Comparison of ENCODE assay signal across 21 mouse cellular contexts in the genomic region with DNA sequence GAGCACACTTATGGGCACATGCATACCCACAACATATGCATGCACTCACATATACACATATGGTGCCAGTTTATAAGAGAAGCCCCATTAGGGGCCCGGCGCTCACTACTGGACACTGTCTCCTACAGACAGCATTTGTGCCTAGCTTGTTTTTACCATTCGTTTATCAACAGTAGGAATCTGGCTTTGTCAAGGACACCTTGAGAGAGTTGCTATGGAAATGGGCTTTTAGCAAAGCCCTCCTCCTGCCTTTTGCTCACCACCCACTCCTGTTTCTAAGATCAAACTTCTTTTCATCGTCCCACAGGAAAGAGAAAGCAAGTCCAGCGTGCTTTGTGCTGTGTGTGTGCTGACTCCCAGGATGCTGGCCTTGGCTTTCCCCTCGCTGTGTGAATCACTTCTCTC. TPM values are rescaled to one million over a fixed set of nuclear protein-coding genes. Genes with fewer than 3 reads are reported as not detected.
A peak's percentile ranks its signal among the peaks of the same experiment; 100 is the strongest.
DNase-seq lines count a peak whose midpoint lies in the region; ATAC-seq and TF ChIP-seq lines count a peak whose summit lies in the region.
"Had no signal": no experiment of that assay in that cellular context is flagged by ENCODE, and none has a peak within 500 bp of the region (broad histone marks: within the 10 kb centered on the region; RNA-seq: fewer than 3 reads in every experiment).

No protein-coding gene starts in this region.

- no peaks in the 10 kb centered on the region; the same call in 1 of the 2 replicates for H3K4me1 ChIP-seq in hindbrain, postnatal 0 days (ENCODE audit: insufficient read depth, low read length)
- H3K4me1 ChIP-seq in hindbrain, embryonic 13.5 days (replicated peaks) = peaks cover 37% of the 10 kb centered on the region
- H3K4me1 ChIP-seq in forebrain, postnatal 0 days (ENCODE audit: insufficient read depth) = no peaks in the 10 kb centered on the region
- peaks cover 8% of the 10 kb centered on the region; the same call in 1 of the 2 replicates for H3K4me1 ChIP-seq in kidney, adult 2 months (ENCODE audit: control insufficient read depth, insufficient read depth, low read length)
- H3K4me1 ChIP-seq: liver, embryonic 12.5 days had no signal

- no peak for TF ChIP-seq POLR2A in kidney, adult 2 months (IDR thresholded peaks at IDR 0.05; ENCODE audit: low read depth, low read length)

- DNase-seq in adrenal gland, adult 2 months = peak; percentile 69
- DNase-seq in adrenal gland, adult 8-10 months = no peak
- DNase-seq in hindbrain, postnatal 0 days (ENCODE audit: low spot score) = peak; percentile 26
- DNase-seq in adrenal gland, postnatal 14 days = peak; percentile 40
- DNase-seq in forebrain, postnatal 0 days = peak; percentile 15
- no peak for DNase-seq in kidney, adult 2 months
- no peak for DNase-seq in lung, adult 18-20 months
- DNase-seq: cerebellum, adult 9-11 months; heart, postnatal 36 days; kidney, adult 18-20 months; kidney, postnatal 4 days; right cerebral cortex, adult 18-20 months; thymus, postnatal 25 days had no signal

- no peak overlapping the region for H3K4me2 ChIP-seq in hindbrain, postnatal 0 days (ENCODE audit: low read depth, low read length)
- H3K4me2 ChIP-seq in hindbrain, embryonic 13.5 days = no peak overlapping the region
- no peak overlapping the region for H3K4me2 ChIP-seq in forebrain, postnatal 0 days (ENCODE audit: low read depth)
- H3K4me2 ChIP-seq: heart, embryonic 12.5 days; liver, embryonic 12.5 days; midbrain, embryonic 12.5 days; neural tube, embryonic 12.5 days had no signal

- ATAC-seq in hindbrain, postnatal 0 days = 0 out of 2 replicates have a peak, but pooled peaks have one; percentile 18
- no peak for ATAC-seq in hindbrain, embryonic 13.5 days (ENCODE audit: low FRiP score)
- no peak for ATAC-seq in forebrain, postnatal 0 days
- ATAC-seq: activated CD4-positive, CD25-positive, alpha-beta regulatory T cell, adult 4 months; liver, embryonic 12.5 days; lung, postnatal 0 days had no signal

- H3K36me3 ChIP-seq in hindbrain, postnatal 0 days (ENCODE audit: insufficient read depth, low read length) = no peaks in the 10 kb centered on the region
- no peaks in the 10 kb centered on the region for H3K36me3 ChIP-seq in hindbrain, embryonic 13.5 days
- H3K36me3 ChIP-seq in forebrain, postnatal 0 days (ENCODE audit: insufficient read depth) = no peaks in the 10 kb centered on the region
- no peaks in the 10 kb centered on the region for H3K36me3 ChIP-seq in kidney, adult 2 months (ENCODE audit: control insufficient read depth, insufficient read depth, low read length)
- H3K36me3 ChIP-seq: heart, embryonic 12.5 days; liver, embryonic 12.5 days; midbrain, embryonic 12.5 days; neural tube, embryonic 12.5 days had no signal

- H3K27me3 ChIP-seq in hindbrain, postnatal 0 days (ENCODE audit: insufficient read depth, low read length) = no peaks in the 10 kb centered on the region
- no peaks in the 10 kb centered on the region for H3K27me3 ChIP-seq in hindbrain, embryonic 13.5 days
- no peaks in the 10 kb centered on the region for H3K27me3 ChIP-seq in forebrain, postnatal 0 days (ENCODE audit: insufficient read depth, low read length)
- H3K27me3 ChIP-seq in kidney, adult 2 months (replicated peaks; ENCODE audit: control insufficient read depth, insufficient read depth, low read length) = no peaks in the 10 kb centered on the region
- H3K27me3 ChIP-seq: CH12.LX; heart, embryonic 12.5 days; liver, embryonic 12.5 days; midbrain, embryonic 12.5 days; neural tube, embryonic 12.5 days had no signal

- H3K9ac ChIP-seq in hindbrain, postnatal 0 days (replicated peaks; ENCODE audit: low read length) = no peak overlapping the region
- no peak overlapping the region for H3K9ac ChIP-seq in hindbrain, embryonic 13.5 days
- no peak overlapping the region for H3K9ac ChIP-seq in forebrain, postnatal 0 days
- H3K9ac ChIP-seq: heart, embryonic 12.5 days; liver, embryonic 12.5 days; midbrain, embryonic 12.5 days; neural tube, embryonic 12.5 days had no signal

- no peak for TF ChIP-seq CTCF in hindbrain, postnatal 0 days (IDR thresholded peaks at IDR 0.05; ENCODE audit: low read depth)
- TF ChIP-seq CTCF in forebrain, postnatal 0 days (IDR thresholded peaks at IDR 0.05; ENCODE audit: low read depth) = no peak
- no peak for TF ChIP-seq CTCF in kidney, adult 2 months (conservative IDR thresholded peaks at IDR 0.05; ENCODE audit: insufficient read depth, insufficient read length, low read depth, low read length)

- H3K9me3 ChIP-seq in hindbrain, postnatal 0 days (ENCODE audit: low read length) = no peaks in the 10 kb centered on the region
- no peaks in the 10 kb centered on the region for H3K9me3 ChIP-seq in hindbrain, embryonic 13.5 days
- no peaks in the 10 kb centered on the region for H3K9me3 ChIP-seq in forebrain, postnatal 0 days (ENCODE audit: low read length)
- H3K9me3 ChIP-seq: heart, embryonic 12.5 days; liver, embryonic 12.5 days; midbrain, embryonic 12.5 days; neural tube, embryonic 12.5 days had no signal

- WGBS in hindbrain, postnatal 0 days = 43% methylated on average over 6 of the region's 6 CpGs
- WGBS in hindbrain, embryonic 13.5 days = 48% methylated on average over 6 of the region's 6 CpGs
- WGBS in forebrain, postnatal 0 days = 34% methylated on average over 6 of the region's 6 CpGs
- 59% methylated on average over 6 of the region's 6 CpGs for WGBS in kidney, adult 2 months

- no peak overlapping the region for H3K27ac ChIP-seq in hindbrain, postnatal 0 days
- H3K27ac ChIP-seq in hindbrain, embryonic 13.5 days = no peak overlapping the region
- H3K27ac ChIP-seq in forebrain, postnatal 0 days (ENCODE audit: low read depth, low read length) = no peak overlapping the region
- H3K27ac ChIP-seq in kidney, adult 2 months (ENCODE audit: insufficient read depth, low read depth, low read length) = no peak overlapping the region
- H3K27ac ChIP-seq: liver, embryonic 12.5 days; midbrain, embryonic 12.5 days; neural tube, embryonic 12.5 days had no signal

- H3K4me3 ChIP-seq in hindbrain, postnatal 0 days (ENCODE audit: low read length) = no peak overlapping the region
- H3K4me3 ChIP-seq in hindbrain, embryonic 13.5 days = no peak overlapping the region
- H3K4me3 ChIP-seq in forebrain, postnatal 0 days (ENCODE audit: low read depth, low read length) = no peak overlapping the region
- H3K4me3 ChIP-seq in kidney, adult 2 months (ENCODE audit: insufficient read depth, low read depth, low read length) = no peak overlapping the region
- H3K4me3 ChIP-seq: heart, embryonic 12.5 days; liver, embryonic 12.5 days; midbrain, embryonic 12.5 days; neural tube, embryonic 12.5 days had no signal

RNA-seq across cellular contexts. Expression of a gene that starts 13.3 kb away (rescaled TPM):
- total RNA-seq in adrenal gland, adult 2 months (2021) = 10 to 100 TPM in 1 of 2 experiments, 1 to 10 TPM in 1; 7.5 to 10.6 TPM
- polyA plus RNA-seq in adrenal gland, adult 2 months (2012; rRNA removed) = 8.1 and 9.6 TPM in 2 replicates
- 10 to 100 TPM; 14.0 to 23.9 (median 18.3) TPM for total RNA-seq in adrenal gland, adult 8-10 months (2022)
- total RNA-seq in hindbrain, postnatal 0 days (2014; rRNA removed) = 18.4 and 31.2 TPM in 2 replicates
- 2.8 and 3.4 TPM in 2 replicates for polyA plus RNA-seq in hindbrain, postnatal 0 days (2015; fragmentation: Nextera tagmentation; extraction: Ambion mirVana)
- polyA plus RNA-seq in hindbrain, embryonic 13.5 days (2015; fragmentation: Nextera tagmentation; extraction: Ambion mirVana) = 9.7 and 11.1 TPM in 2 replicates
- total RNA-seq in adrenal gland, postnatal 14 days (2021) = 10.3 and 12.1 TPM in 2 replicates
- total RNA-seq in forebrain, postnatal 0 days (2014; rRNA removed) = 9.6 and 21.2 TPM in 2 replicates
- 1.8 and 2.9 TPM in 2 replicates for polyA plus RNA-seq in forebrain, postnatal 0 days (2015; fragmentation: Nextera tagmentation; extraction: Ambion mirVana)
- 8.1 and 11.4 TPM in 2 replicates for polyA plus RNA-seq in kidney, adult 2 months (2012; rRNA removed)
- total RNA-seq: CH12.LX had no signal
- polyA plus RNA-seq: activated CD4-positive, CD25-positive, alpha-beta regulatory T cell, adult 4 months had no signal

Comparison
In these comparisons a context has a peak if more than half of its experiments do, and no peak if none do; other contexts are left out.
1. DNase-seq: peak in adrenal gland, adult 2 months (single experiment), hindbrain, postnatal 0 days (single experiment), adrenal gland, postnatal 14 days (single experiment) and forebrain, postnatal 0 days (single experiment); none in adrenal gland, adult 8-10 months (single experiment), kidney, adult 2 months (single experiment) and lung, adult 18-20 months (0 of 2).